Mouse (Mus musculus) limb, embryonic 14.5 days (tissue): ENCODE measurements at regions not wholly inside any gene's neighbourhood (a gene's known extent, or its start where the extent isn't known, plus 50 kb on each side); places are given as distances from the start of the nearest gene placed in this dataset. TPM values are rescaled to one million over a fixed set of nuclear protein-coding genes. Genes with fewer than 3 reads are reported as not detected.
"Not testable (repeated sequence)": the region's sequence is repeated elsewhere in the genome, so short reads cannot be mapped to it uniquely, and the experiment has no call there.

Experiments
- ATAC-seq: fragments of 200-750 bp; cut with Nextera tagmentation; 2 replicates; pipeline ENCODE4 v1.8.0; 2017; ENCODE audit warnings: low read depth, moderate number of reproducible peaks, moderate TSS enrichment; ENCODE audit not compliant: low FRiP score
- DNase-seq: peaks from one replicate; pipeline ENCODE4 v3.0.0-alpha.2; 2015; ENCODE audit warnings: low spot score
- H3K27ac ChIP-seq: fragments of 300-500 bp; sonication (generic); replicated peaks from 2 replicates; pipeline ENCODE4 v1.5.1; 2014; ENCODE audit warnings: low read depth, mild to moderate bottlenecking, low read length, moderate library complexity, mixed read lengths
- H3K27me3 ChIP-seq: fragments of 300-500 bp; sonication (generic); 2 replicates; pipeline ENCODE4 v1.6.1; 2014; ENCODE audit warnings: low read length, mixed read lengths; ENCODE audit not compliant: control insufficient read depth, insufficient read depth
- H3K36me3 ChIP-seq: fragments of 300-500 bp; sonication (generic); 2 replicates; pipeline ENCODE4 v1.6.1; 2014; ENCODE audit warnings: mild to moderate bottlenecking, low read length, moderate library complexity, mixed read lengths; ENCODE audit not compliant: control insufficient read depth, insufficient read depth
- H3K4me1 ChIP-seq: fragments of 300-500 bp; sonication (generic); 2 replicates; pipeline ENCODE4 v1.6.1; 2014; ENCODE audit warnings: antibody characterized with exemption, low read length, mixed read lengths; ENCODE audit not compliant: control insufficient read depth, insufficient read depth
- H3K4me2 ChIP-seq: fragments of 300-500 bp; sonication (generic); replicated peaks from 2 replicates; pipeline ENCODE4 v1.6.1; 2014; ENCODE audit warnings: low read depth, mild to moderate bottlenecking, low read length, moderate library complexity; ENCODE audit not compliant: severe bottlenecking
- H3K4me3 ChIP-seq: fragments of 300-500 bp; sonication (generic); replicated peaks from 2 replicates; pipeline ENCODE4 v1.5.1; 2014; ENCODE audit warnings: low read length
- H3K9ac ChIP-seq: fragments of 300-500 bp; sonication (generic); 2 replicates; pipeline ENCODE4 v1.6.1; 2014; ENCODE audit warnings: mild to moderate bottlenecking, low read depth, low read length, moderate library complexity; ENCODE audit not compliant: severe bottlenecking
- H3K9me3 ChIP-seq: fragments of 300-500 bp; sonication (generic); 2 replicates; pipeline ENCODE4 v1.6.1; 2016; ENCODE audit warnings: low read length; ENCODE audit not compliant: control insufficient read depth
- WGBS: fragments of 180-500 bp; shearing (Covaris S2); extraction: QIAGEN DNeasy Blood & Tissue Kit; methylation state at CpG from one replicate; pipeline ENCODE4 v1.1.7; 2014; 5-methylcytosine and 5-hydroxymethylcytosine counted together
- microRNA-seq: library from miRNA; unstranded; fragments of <30 nt; microRNA quantifications from one replicate; pipeline ENCODE4, GENCODE M21; 2016

GRCm38 (mm10) chr12:23216521-23216920 lies 563.5 kb downstream of the Gm10330 start:
- not testable (repeated sequence) for H3K27me3 ChIP-seq, ATAC-seq, DNase-seq, H3K36me3 ChIP-seq, H3K9me3 ChIP-seq, H3K27ac ChIP-seq, H3K4me2 ChIP-seq, H3K9ac ChIP-seq, H3K4me3 ChIP-seq, H3K4me1 ChIP-seq
- no CpG with 5 or more reads among the region's 5 CpGs for WGBS

- DNase-seq (peak; percentile 35), ATAC-seq (peak; percentile 86)
- Histone ChIP-seq H3K9ac (peak overlapping the region; percentile 56), H3K4me2 (peak overlapping the region; percentile 40), H3K4me3 (peak overlapping the region; percentile 43)
- 1% methylated on average over 20 of the region's 42 CpGs for WGBS
- not testable (repeated sequence) for H3K36me3 ChIP-seq, H3K27me3 ChIP-seq, H3K4me1 ChIP-seq, H3K27ac ChIP-seq, H3K9me3 ChIP-seq
Observed at GRCm38 (mm10) chr12:23189546-23189945, 590.5 kb downstream of the Gm10330 start.

DNA sequence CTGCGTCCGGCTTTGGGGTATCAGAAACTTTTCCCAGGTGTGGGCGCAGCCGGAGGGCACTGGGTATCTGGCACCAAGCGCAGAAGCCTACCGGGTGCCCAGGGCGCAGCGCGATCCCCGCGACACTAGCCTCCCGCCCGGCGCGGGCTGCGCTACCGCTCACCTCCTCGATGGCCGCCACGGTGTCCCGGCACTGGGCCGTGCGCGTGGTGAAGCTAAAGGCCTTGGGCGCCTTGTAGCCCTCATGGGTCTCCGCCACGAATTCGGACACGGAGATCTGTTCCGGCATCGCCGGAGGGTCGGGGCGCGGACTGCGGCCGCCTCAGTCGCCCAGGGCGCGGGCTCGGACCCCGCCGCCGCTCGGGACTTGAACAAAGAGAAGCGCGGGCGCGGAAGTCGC lies 591.0 kb downstream of the Gm10330 start:
- WGBS = 0% methylated on average over 20 of the region's 50 CpGs
- 0 out of 2 replicates have a peak, but pooled peaks have one; percentile 30 for ATAC-seq

More for the DNA sequence above, 591.0 kb downstream of the Gm10330 start:
- H3K27ac ChIP-seq, H3K27me3 ChIP-seq, H3K4me1 ChIP-seq, H3K9me3 ChIP-seq, H3K36me3 ChIP-seq, DNase-seq: not testable (repeated sequence)
- peak overlapping the region; percentile 56 for H3K9ac ChIP-seq
- peak overlapping the region; percentile 43 for H3K4me3 ChIP-seq
- peak overlapping the region; percentile 40 for H3K4me2 ChIP-seq

Small RNAs in the stretch of these regions (microRNA-seq; reads per million reads assigned to microRNA genes)
- not detected for gene Gm26140
